Mouse (Mus musculus) limb, embryonic 15.5 days (tissue): Measurements from ENCODE around the gene Nrip1. TPM values are rescaled to one million over a fixed set of nuclear protein-coding genes. Genes with fewer than 3 reads are reported as not detected.
A peak's percentile ranks its signal among the peaks of the same experiment; 100 is the strongest.
"Not testable (repeated sequence)": the region's sequence is repeated elsewhere in the genome, so short reads cannot be mapped to it uniquely, and the experiment has no call there.

Experiments
- ATAC-seq: fragments of 200-750 bp; cut with Nextera tagmentation; 2 replicates; pipeline ENCODE4 v1.8.0; 2017; ENCODE audit warnings: low read depth, moderate TSS enrichment; ENCODE audit not compliant: insufficient number of reproducible peaks, low FRiP score, low TSS enrichment
- H3K27ac ChIP-seq: fragments of 300-500 bp; sonication (generic); 2 replicates; pipeline ENCODE4 v1.5.1; 2015; ENCODE audit warnings: moderate library complexity, mild to moderate bottlenecking, inconsistent platforms
- H3K27me3 ChIP-seq: fragments of 300-500 bp; sonication (generic); 2 replicates; pipeline ENCODE4 v1.6.1; 2015; ENCODE audit warnings: inconsistent platforms
- H3K36me3 ChIP-seq: fragments of 300-500 bp; sonication (generic); 2 replicates; pipeline ENCODE4 v1.6.1; 2015; ENCODE audit warnings: inconsistent platforms
- H3K4me1 ChIP-seq: fragments of 300-500 bp; sonication (generic); 2 replicates; pipeline ENCODE4 v1.6.1; 2015; ENCODE audit warnings: inconsistent platforms
- H3K4me2 ChIP-seq: fragments of 300-500 bp; sonication (generic); 2 replicates; pipeline ENCODE4 v1.6.1; 2015; ENCODE audit warnings: mild to moderate bottlenecking, inconsistent platforms
- H3K4me3 ChIP-seq: fragments of 300-500 bp; sonication (generic); 2 replicates; pipeline ENCODE4 v1.5.1; 2015; ENCODE audit warnings: mild to moderate bottlenecking, inconsistent platforms
- H3K9ac ChIP-seq: fragments of 300-500 bp; sonication (generic); 2 replicates; pipeline ENCODE4 v1.6.1; 2015; ENCODE audit warnings: inconsistent platforms
- H3K9me3 ChIP-seq: fragments of 300-500 bp; sonication (generic); 2 replicates; pipeline ENCODE4 v1.6.1; 2016; ENCODE audit warnings: inconsistent platforms
- WGBS: fragments of 180-500 bp; shearing (Covaris S2); methylation state at CpG from one replicate; pipeline ENCODE4 v1.1.7; 2015; 5-methylcytosine and 5-hydroxymethylcytosine counted together
- polyA plus RNA-seq: library from polyadenylated mRNA; unstranded; fragments of >200 nt; fragmentation: Nextera tagmentation; extraction: Ambion mirVana; gene quantifications from 2 replicates; pipeline ENCODE4 v1.2.1, GENCODE M21; 2015

The Nrip1 gene
- polyA plus RNA-seq, 1 experiment from 2014 or later = 36.4 TPM

- Histone ChIP-seq H3K4me3 (no peak overlapping the region), H3K9ac (no peak overlapping the region), H3K36me3 (no peaks in the 10 kb centered on the region), H3K9me3 (no peaks in the 10 kb centered on the region), H3K4me1 (no peaks in the 10 kb centered on the region), H3K4me2 (no peak overlapping the region), H3K27me3 (no peaks in the 10 kb centered on the region), H3K27ac (no peak overlapping the region)
- no peak for ATAC-seq
- WGBS = 23% methylated on average over 7 of the region's 7 CpGs
Observed at GRCm38 (mm10) chr16:76406897-76407296, 33.3 kb upstream of the Nrip1 start.

GRCm38 (mm10) chr16:76406319-76406718, 32.7 kb upstream of the Nrip1 start:
- Histone ChIP-seq H3K4me2 (no peak overlapping the region), H3K27me3 (no peaks in the 10 kb centered on the region), H3K9ac (no peak overlapping the region), H3K4me1 (no peaks in the 10 kb centered on the region), H3K4me3 (no peak overlapping the region), H3K27ac (no peak overlapping the region), H3K9me3 (no peaks in the 10 kb centered on the region), H3K36me3 (no peaks in the 10 kb centered on the region)
- ATAC-seq = no peak
- 86% methylated on average over 7 of the region's 7 CpGs for WGBS

- H3K4me2 ChIP-seq, H3K4me1 ChIP-seq, H3K9me3 ChIP-seq, H3K27ac ChIP-seq, ATAC-seq, H3K4me3 ChIP-seq, H3K9ac ChIP-seq, H3K36me3 ChIP-seq, H3K27me3 ChIP-seq: not testable (repeated sequence)
- 91% methylated on average over 24 of the region's 24 CpGs for WGBS
Observed at GRCm38 (mm10) chr16:76403305-76403704, 29.7 kb upstream of the Nrip1 start.

DNA sequence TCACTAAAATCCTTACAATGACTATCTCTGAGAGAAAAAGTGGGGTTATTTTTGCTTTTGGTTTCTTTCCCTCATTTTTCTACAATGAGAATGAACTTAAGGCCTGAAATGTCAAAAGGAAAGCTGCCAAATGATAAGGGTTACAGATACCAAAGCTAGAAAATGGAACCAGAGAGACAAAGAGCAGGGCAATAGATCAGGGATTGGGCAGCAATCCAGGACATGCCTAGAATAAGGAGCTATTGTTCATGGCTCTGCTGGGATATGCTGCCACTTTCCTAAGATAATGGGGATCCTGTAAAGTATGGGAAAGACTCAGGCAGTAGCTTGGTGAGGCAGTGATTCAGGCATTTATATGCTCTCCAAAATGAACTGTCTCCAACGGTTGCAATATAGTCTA, 22.9 kb upstream of the Nrip1 start:
- ATAC-seq = no peak
- Histone ChIP-seq H3K4me3 (no peak overlapping the region), H3K4me2 (no peak overlapping the region), H3K4me1 (no peaks in the 10 kb centered on the region), H3K27ac (no peak overlapping the region), H3K27me3 (no peaks in the 10 kb centered on the region), H3K36me3 (no peaks in the 10 kb centered on the region), H3K9me3 (no peaks in the 10 kb centered on the region), H3K9ac (no peak overlapping the region)
- 85% methylated on average over 1 of the region's 1 CpGs for WGBS

DNA sequence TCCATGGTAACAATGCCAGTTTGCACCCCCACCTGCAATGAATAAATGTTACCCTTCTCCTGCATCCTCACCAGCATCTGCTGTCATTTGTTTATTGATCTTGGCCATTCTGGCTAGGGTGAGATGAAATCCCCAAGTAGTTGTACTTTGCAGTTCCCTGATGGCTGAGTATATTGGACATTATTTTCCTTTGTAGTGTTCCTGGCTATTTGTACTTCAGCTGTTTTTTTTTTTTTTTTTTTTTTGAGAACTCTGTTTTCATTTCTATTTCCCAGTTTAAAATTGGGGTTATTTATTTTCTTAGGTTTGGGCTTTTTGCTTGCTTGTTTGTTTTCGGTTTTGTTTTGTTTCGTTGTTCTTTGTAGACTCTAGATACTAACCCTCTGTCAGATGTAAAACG, 19.6 kb upstream of the Nrip1 start:
- Histone ChIP-seq H3K27ac (no peak overlapping the region), H3K9ac (no peak overlapping the region), H3K36me3 (no peaks in the 10 kb centered on the region), H3K27me3 (no peaks in the 10 kb centered on the region), H3K4me2 (no peak overlapping the region), H3K4me3 (no peak overlapping the region), H3K9me3 (no peaks in the 10 kb centered on the region), H3K4me1 (no peaks in the 10 kb centered on the region)
- ATAC-seq = no peak
- 81% methylated on average over 3 of the region's 3 CpGs for WGBS

DNA sequence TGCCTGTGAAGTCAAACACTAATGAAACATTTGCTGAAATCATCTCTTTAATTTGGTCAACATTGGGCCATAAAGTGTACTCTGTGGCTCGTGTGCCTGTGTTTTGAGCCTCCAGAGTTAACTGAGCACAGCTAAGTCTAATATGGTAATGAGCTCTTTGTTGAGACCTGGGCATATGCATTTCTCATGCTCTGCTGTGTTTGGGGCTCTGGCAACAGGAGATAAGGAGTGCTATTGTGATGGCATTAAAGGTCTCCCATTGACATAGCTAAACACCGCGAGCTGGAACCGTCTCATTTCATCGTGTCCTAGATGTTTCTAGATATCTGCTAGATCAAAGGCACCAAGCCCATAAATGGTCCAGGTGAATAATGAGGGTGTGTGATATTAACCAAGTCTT, 12.9 kb upstream of the Nrip1 start:
- no peak overlapping the region for H3K9ac ChIP-seq
- no peaks in the 10 kb centered on the region for H3K9me3 ChIP-seq
- ATAC-seq = no peak
- 77% methylated on average over 5 of the region's 5 CpGs for WGBS
- H3K36me3 ChIP-seq = no peaks in the 10 kb centered on the region
- H3K4me1 ChIP-seq = no peaks in the 10 kb centered on the region
- H3K4me3 ChIP-seq = no peak overlapping the region
- no peak overlapping the region for H3K27ac ChIP-seq
- H3K27me3 ChIP-seq = no peaks in the 10 kb centered on the region
- no peak overlapping the region for H3K4me2 ChIP-seq

GRCm38 (mm10) chr16:76386071-76386470, 12.4 kb upstream of the Nrip1 start:
- no peak overlapping the region for H3K27ac ChIP-seq
- H3K4me1 ChIP-seq = no peaks in the 10 kb centered on the region
- no peak overlapping the region for H3K4me2 ChIP-seq
- no peak for ATAC-seq
- 77% methylated on average over 4 of the region's 4 CpGs for WGBS
- no peak overlapping the region for H3K4me3 ChIP-seq
- H3K27me3 ChIP-seq = no peaks in the 10 kb centered on the region
- no peaks in the 10 kb centered on the region for H3K36me3 ChIP-seq
- no peak overlapping the region for H3K9ac ChIP-seq
- no peaks in the 10 kb centered on the region for H3K9me3 ChIP-seq

- no peak overlapping the region for H3K9ac ChIP-seq
- ATAC-seq = no peak
Observed at GRCm38 (mm10) chr16:76377211-76377610, 3.6 kb upstream of the Nrip1 start.

DNA sequence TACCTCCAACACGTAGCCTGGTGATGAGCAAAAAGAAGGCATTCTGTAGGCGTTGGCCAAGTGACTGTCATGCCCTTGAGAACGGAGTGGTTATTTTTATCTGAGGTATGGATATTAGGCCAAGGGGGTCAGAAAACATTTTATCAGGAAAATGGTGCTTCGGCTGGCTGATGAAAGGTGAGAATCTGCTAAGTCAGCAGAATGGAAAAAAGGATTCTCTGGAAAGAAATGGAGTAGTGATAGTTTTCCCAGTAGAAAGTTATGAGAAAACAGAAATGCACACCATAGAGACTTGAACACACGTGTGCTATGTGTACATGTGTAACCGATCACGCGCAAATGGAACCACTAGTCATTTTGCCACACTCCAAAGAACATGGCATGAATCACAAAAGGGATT, 3.0 kb upstream of the Nrip1 start:
- no peak overlapping the region for H3K4me2 ChIP-seq
- H3K4me3 ChIP-seq = no peak overlapping the region
- 93% methylated on average over 8 of the region's 8 CpGs for WGBS
- no peak overlapping the region for H3K27ac ChIP-seq
- no peaks in the 10 kb centered on the region for H3K27me3 ChIP-seq
- H3K9ac ChIP-seq = no peak overlapping the region
- H3K4me1 ChIP-seq = no peaks in the 10 kb centered on the region
- no peaks in the 10 kb centered on the region for H3K9me3 ChIP-seq
- H3K36me3 ChIP-seq = no peaks in the 10 kb centered on the region
- no peak for ATAC-seq

More at GRCm38 (mm10) chr16:76377211-76377610, 3.6 kb upstream of the Nrip1 start:
- WGBS = 92% methylated on average over 3 of the region's 3 CpGs
- H3K27me3 ChIP-seq = no peaks in the 10 kb centered on the region
- no peak overlapping the region for H3K4me3 ChIP-seq
- H3K9me3 ChIP-seq = no peaks in the 10 kb centered on the region
- H3K4me2 ChIP-seq = no peak overlapping the region
- no peaks in the 10 kb centered on the region for H3K36me3 ChIP-seq
- no peaks in the 10 kb centered on the region for H3K4me1 ChIP-seq
- no peak overlapping the region for H3K27ac ChIP-seq

DNA sequence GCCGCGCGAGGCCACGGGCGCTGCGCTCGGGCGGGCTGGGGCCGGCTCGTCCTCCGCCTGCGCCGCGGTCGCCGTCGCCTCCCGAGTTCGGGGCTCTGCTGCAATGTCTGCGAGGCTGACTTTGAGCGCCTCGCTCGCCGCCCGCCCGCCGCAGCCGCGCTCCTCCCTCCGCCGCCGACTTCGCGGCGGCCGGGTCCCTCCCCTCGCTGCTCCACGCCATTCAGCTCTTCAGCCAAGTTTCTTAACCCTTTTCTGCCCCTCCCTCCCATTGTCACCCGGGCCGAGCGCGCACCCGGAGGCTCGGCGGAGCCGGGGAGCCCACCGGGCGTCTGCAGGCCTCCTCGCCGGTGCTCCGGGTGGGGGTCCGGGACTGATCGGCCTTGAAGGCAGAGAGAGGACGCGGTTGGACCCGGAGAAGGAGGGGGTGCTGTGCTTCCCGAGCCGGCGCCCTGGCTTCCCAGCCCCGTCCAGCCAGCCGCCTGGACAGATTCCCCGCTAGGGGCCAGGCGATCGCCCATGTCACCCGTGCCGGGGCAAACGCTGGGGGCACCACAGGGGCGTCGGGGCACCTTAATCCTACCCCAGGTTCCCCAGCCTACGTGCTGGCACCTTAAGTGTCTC, 576 bp downstream of the Nrip1 start:
- Histone ChIP-seq H3K27ac (peak overlapping the region; percentile 99), H3K36me3 (no peaks in the 10 kb centered on the region), H3K4me1 (peaks cover 13% of the 10 kb centered on the region), H3K9me3 (no peaks in the 10 kb centered on the region), H3K27me3 (no peaks in the 10 kb centered on the region), H3K4me3 (peak overlapping the region; percentile 86), H3K9ac (peak overlapping the region; percentile 92), H3K4me2 (peak overlapping the region; percentile 62)
- WGBS = under 1% methylated on average over 59 of the region's 70 CpGs
- peak; percentile 94 for ATAC-seq

GRCm38 (mm10) chr16:76372045-76372940, 1.3 kb downstream of the Nrip1 start:
- H3K9me3 ChIP-seq = no peaks in the 10 kb centered on the region
- under 1% methylated on average over 38 of the region's 102 CpGs for WGBS
- ATAC-seq = peak; percentile 54
- no peaks in the 10 kb centered on the region for H3K36me3 ChIP-seq
- no peaks in the 10 kb centered on the region for H3K27me3 ChIP-seq
- peak overlapping the region; percentile 92 for H3K9ac ChIP-seq
- peak overlapping the region; percentile 99 for H3K27ac ChIP-seq
- peak overlapping the region; percentile 62 for H3K4me2 ChIP-seq
- H3K4me1 ChIP-seq = peaks cover 13% of the 10 kb centered on the region
- H3K4me3 ChIP-seq = peak overlapping the region; percentile 86

DNA sequence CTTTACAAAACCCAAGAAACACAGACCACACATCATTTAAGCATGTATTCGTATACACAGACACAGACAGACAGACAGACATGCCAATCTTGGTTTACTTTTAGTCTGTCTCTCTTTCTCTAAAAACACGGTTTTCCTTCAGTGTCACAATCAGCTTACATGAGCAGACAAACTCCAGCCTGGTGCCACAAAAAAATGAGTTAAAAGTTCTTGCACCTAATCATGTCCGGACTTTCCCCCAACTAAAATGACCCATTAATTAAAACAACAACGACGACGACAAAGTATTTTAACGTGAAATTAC, 2.1 kb downstream of the Nrip1 start:
- no peaks in the 10 kb centered on the region for H3K36me3 ChIP-seq
- peaks cover 13% of the 10 kb centered on the region for H3K4me1 ChIP-seq
- peak overlapping the region; percentile 62 for H3K4me2 ChIP-seq
- ATAC-seq = no peak
- no peaks in the 10 kb centered on the region for H3K9me3 ChIP-seq
- H3K4me3 ChIP-seq = peak overlapping the region; percentile 86
- H3K9ac ChIP-seq = 0 out of 2 replicates have a peak overlapping the region, but pooled peaks have one; percentile 92
- no peaks in the 10 kb centered on the region for H3K27me3 ChIP-seq
- WGBS = 2% methylated on average over 7 of the region's 7 CpGs
- H3K27ac ChIP-seq = peak overlapping the region; percentile 99; the same call in 1 of the 2 replicates
